Mouse (Mus musculus) ovary, adult 2 months (tissue): ENCODE results near the gene Jpt2. TPM values are rescaled to one million over a fixed set of nuclear protein-coding genes. Genes with fewer than 3 reads are reported as not detected.

ENCODE experiments used
- polyA plus RNA-seq: library from polyadenylated mRNA; depleted of rRNA; stranded (reverse); fragments of >200 nt; gene quantifications from 2 replicates; pipeline ENCODE4 v1.2.3, GENCODE M21; 2012; rRNA removed

Jpt2 gene
- 33.5 and 37.9 TPM in 2 replicates for polyA plus RNA-seq

GRCm38 (mm10) chr17:24960135-24960851 is at the start of gene Jpt2:
TSS of gene Jpt2 (minus strand) at chr17:24960689.

DNA sequence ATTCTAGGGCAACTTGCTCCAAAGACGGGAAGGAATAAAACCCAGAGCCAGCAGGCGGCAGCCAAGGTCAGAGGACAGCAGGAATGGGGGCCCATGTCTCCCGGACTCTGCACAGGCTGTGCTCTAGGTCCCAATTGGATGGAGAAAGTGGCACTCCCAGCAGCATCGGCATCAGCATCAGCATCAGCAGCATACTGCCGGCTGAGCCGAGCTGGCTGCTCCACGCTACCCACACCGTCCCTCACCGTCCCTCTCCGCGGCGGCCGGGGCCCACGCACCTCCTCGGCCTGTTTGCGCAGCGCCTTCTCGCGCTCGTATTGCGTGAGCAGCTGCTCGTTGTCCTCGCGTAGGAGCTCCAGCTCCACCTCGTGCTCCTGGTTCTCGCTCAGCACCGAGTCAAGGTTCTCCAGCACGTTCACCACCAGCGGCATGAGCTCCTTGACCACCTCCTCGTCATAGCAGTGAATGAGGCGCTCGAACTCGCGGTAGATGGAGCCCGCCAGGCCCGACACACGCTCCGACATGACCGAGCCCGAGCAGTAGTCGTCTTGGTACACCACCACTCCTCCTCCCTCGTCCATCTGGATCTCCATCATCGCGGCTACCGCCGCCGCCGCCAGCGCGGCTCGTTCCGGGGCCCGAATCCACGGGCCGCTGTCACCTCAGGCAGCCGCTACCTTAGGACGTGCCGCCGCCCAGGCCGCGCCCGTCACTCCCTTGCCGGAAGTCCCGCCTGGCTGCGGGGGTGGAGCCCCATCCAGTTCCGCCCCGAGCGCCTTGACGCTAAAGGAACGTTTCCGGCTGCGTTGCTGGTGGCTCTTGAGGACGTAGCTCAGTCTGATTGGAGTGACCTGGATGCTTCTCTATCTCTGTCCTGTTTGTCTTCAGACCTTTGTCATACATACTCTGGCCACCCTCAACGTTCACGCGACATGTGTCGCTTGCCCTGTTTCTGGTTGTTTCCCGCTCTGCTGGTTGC is 23.9 kb downstream of the Jpt2 start, which contains the start of gene Mapk8ip3:
Gene Mapk8ip3 (minus strand): TSS at position 719 of the 979 bp plus-strand sequence.

GRCm38 (mm10) chr17:24896241-24896992 is 64.1 kb downstream of the Jpt2 start, which contains the start of gene Nme3:
TSS of gene Nme3 (plus strand) at chr17:24896500.

DNA sequence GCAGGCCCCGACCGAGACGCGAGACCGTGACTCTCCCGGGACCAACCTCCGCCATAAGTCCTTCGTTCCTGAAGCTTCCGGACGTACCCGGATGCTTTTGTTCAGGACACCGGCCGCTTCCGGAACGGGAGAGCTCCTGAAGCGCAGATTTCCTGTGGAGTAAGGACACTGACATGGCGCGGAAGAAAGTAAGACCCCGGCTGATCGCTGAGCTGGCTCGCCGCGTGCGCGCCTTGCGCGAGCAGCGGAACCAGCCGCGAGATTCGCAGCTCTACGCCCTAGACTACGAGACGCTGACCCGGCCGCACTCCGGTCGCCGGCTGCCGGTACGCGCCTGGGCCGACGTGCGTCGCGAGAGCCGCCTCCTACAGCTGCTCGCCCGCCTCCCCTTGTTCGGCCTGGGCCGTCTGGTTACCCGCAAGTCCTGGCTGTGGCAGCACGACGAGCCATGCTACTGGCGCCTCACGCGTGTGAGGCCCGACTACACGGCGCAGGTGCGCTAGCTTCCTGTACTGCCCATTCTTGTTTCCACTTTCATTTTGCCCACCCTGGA is 65.4 kb downstream of the Jpt2 start, which contains the start of the genes Eme2 and Mrps34:
Gene Eme2 (minus strand): TSS at position 93 of the 553 bp plus-strand sequence.
Gene Mrps34 (plus strand): TSS at position 122 of the 553 bp plus-strand sequence.

Other genes with a start within 250 kb of the Jpt2 start
- 0.34 and 1.4 TPM in 2 replicates for gene Rnf151, start 242.6 kb downstream of the Jpt2 start, polyA plus RNA-seq
- 4,445 and 4,526 TPM in 2 replicates for gene Rps2, start 242.6 kb downstream of the Jpt2 start, polyA plus RNA-seq
- 198 and 335 TPM in 2 replicates for gene Ndufb10, start 236.2 kb downstream of the Jpt2 start, polyA plus RNA-seq
- not detected in 2 replicates for gene Rpl3l, start 232.9 kb downstream of the Jpt2 start, polyA plus RNA-seq
- gene Msrb1, start 224.0 kb downstream of the Jpt2 start, polyA plus RNA-seq = 42.7 and 55.4 TPM in 2 replicates
- 8.5 and 15.0 TPM in 2 replicates for gene Hs3st6, start 207.7 kb downstream of the Jpt2 start, polyA plus RNA-seq
- gene Meiob, start 156.4 kb downstream of the Jpt2 start, polyA plus RNA-seq = not detected in 2 replicates
- gene Hagh, start 120.5 kb downstream of the Jpt2 start, polyA plus RNA-seq = 105 and 136 TPM in 2 replicates
- gene Fahd1, start 110.3 kb downstream of the Jpt2 start, polyA plus RNA-seq = 16.7 and 17.3 TPM in 2 replicates
- gene Igfals, start 94.7 kb downstream of the Jpt2 start, polyA plus RNA-seq = 10.1 and 12.4 TPM in 2 replicates
- gene Nubp2, start 74.3 kb downstream of the Jpt2 start, polyA plus RNA-seq = 33.0 and 41.1 TPM in 2 replicates
- 112 and 120 TPM in 2 replicates for gene Spsb3, start 74.0 kb downstream of the Jpt2 start, polyA plus RNA-seq
- gene Eme2, start 65.6 kb downstream of the Jpt2 start, polyA plus RNA-seq = 51.8 and 56.8 TPM in 2 replicates
- 278 and 448 TPM in 2 replicates for gene Mrps34, start 65.6 kb downstream of the Jpt2 start, polyA plus RNA-seq
- 76.6 and 85.3 TPM in 2 replicates for gene Nme3, start 64.2 kb downstream of the Jpt2 start, polyA plus RNA-seq
- 180 and 186 TPM in 2 replicates for gene Mapk8ip3, start 23.7 kb downstream of the Jpt2 start, polyA plus RNA-seq
- 20.6 and 27.0 TPM in 2 replicates for gene Cramp1l, start 55.1 kb upstream of the Jpt2 start, polyA plus RNA-seq
- gene Ift140, start 55.4 kb upstream of the Jpt2 start, polyA plus RNA-seq = 32.8 and 38.8 TPM in 2 replicates
- gene Tmem204, start 122.9 kb upstream of the Jpt2 start, polyA plus RNA-seq = 59.3 and 68.0 TPM in 2 replicates
- 50.1 and 56.2 TPM in 2 replicates for gene Telo2, start 155.3 kb upstream of the Jpt2 start, polyA plus RNA-seq
- not detected in 2 replicates for gene Ptx4, start 160.1 kb upstream of the Jpt2 start, polyA plus RNA-seq
- 41.1 and 43.3 TPM in 2 replicates for gene Clcn7, start 172.7 kb upstream of the Jpt2 start, polyA plus RNA-seq
- gene Ccdc154, start 201.8 kb upstream of the Jpt2 start, polyA plus RNA-seq = 0.06 TPM in 1 of 2 replicates, not detected in the other
- 2.2 and 2.3 TPM in 2 replicates for gene Gm38655, start 214.8 kb upstream of the Jpt2 start, polyA plus RNA-seq
- gene BC003965, start 223.9 kb upstream of the Jpt2 start, polyA plus RNA-seq = 12.1 and 12.5 TPM in 2 replicates
- 23.6 and 27.6 TPM in 2 replicates for gene Unkl, start 227.7 kb upstream of the Jpt2 start, polyA plus RNA-seq